Mouse (Mus musculus) thymus, postnatal 4 days (tissue): ENCODE data around the gene Gja5.

ENCODE experiments used
- DNase-seq: peaks from one replicate; pipeline ENCODE4 v3.0.0; 2021

Gja5 gene

GRCm38 (mm10) chr3:97104696-97105430 is 200.4 kb downstream of the Gja5 start:
- no peak for DNase-seq

DNA sequence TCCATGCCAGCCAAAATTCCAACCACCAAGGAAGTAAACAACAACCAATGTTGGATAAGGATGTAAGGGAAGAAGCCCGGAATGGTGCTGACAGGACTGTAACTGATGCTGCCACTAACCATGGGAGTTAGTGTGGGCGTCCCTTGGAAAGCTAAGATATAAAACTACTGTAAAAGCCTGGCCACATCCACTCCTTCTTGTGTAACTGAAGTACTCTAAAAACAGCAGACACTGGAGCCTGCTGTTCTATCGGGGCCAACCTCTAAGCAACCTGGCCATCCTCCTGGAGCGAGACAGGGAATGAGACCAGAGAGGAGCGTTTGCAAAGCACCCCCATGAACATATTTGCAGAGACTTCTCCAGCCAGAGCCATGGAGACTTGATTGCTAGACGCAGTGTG is 213.0 kb downstream of the Gja5 start:
- no peak for DNase-seq

DNA sequence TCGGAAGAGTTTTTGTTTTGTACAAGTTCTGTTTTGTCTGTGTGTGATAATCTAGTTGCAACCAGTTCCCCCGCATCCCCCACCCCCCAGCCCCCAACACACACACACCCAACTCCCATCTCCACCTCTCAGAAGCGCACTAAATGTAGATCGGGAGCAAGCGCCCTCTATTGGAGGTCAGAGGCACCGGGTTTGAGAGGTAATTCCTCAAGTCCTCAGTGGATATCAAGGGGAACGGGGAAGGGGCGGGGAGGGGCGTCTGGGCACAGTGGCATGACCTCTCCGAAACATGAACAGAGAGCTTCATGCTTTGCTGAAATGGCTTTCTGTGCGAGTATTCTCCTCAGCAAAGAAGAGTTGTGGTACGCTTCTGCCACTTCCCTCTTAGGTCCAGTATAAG is 213.8 kb downstream of the Gja5 start:
- DNase-seq = no peak

- DNase-seq = peak; percentile 76
These were observed 219.7 kb downstream of the Gja5 start for GRCm38 (mm10) chr3:97124193-97124592.
